Mouse (Mus musculus) cerebellum, adult 2 months (tissue): ENCODE measurements around the gene Rhbdf1.

ENCODE experiments used
- CTCF ChIP-seq: fragments of 200-500 bp; IDR thresholded peaks from 2 replicates; pipeline ENCODE4 v1.5.1; 2011; ENCODE audit warnings: low read depth, mild to moderate bottlenecking, control low read depth, low read length, moderate library complexity, borderline replicate concordance; ENCODE audit not compliant: insufficient read depth
- POLR2A ChIP-seq: fragments of 200-500 bp; IDR thresholded peaks from 2 replicates; pipeline ENCODE4 v1.6.1; 2011; ENCODE audit warnings: low read length, control low read depth, borderline replicate concordance; ENCODE audit not compliant: insufficient read depth

DNA sequence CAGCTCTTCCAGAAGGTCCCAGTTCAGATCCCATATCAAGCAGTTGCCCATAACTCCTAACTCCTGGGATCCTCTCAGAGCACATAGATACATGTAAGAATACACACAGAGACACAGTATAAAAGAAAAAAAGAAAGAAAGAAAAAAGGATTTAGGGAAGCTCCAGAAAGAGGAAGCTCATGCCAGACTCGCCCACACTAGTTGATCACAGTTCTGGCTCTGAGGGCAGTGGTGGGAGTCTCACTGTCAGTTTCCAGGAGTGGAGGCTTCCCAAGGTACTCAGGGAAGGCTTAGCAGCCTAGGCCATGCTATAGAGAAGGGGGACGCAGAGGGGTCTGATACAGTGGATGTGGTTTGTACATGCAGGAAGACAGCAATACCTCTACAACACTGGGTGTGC lies 9.0 kb upstream of the Rhbdf1 start:
- TF ChIP-seq CTCF (no peak), POLR2A (no peak)
